Mouse (Mus musculus): ENCODE results near the gene Spata17.

DNA sequence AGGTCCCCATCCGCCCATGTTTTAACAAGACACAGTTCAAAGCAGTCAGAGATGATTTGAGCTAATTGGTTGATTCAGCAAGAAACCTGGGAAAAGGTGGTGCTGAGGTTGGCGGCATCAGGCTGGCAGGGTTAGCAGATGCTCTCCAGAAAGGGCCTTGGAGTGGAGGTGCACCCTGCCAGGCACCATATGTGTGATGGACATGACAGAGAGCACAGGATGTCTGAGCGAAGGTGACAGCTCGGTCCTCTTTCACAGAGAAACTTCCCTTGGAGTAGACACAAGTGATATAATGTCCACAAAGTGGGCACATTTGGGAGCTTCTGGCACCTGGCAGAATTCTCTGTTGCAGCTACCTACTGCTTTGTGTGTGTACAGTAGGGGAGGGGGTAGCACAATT is 203.7 kb downstream of the Spata17 start:
- no peak for TF ChIP-seq GATA1 (IDR thresholded peaks at IDR 0.05; ENCODE audit: low read length)
- TF ChIP-seq TAL1 (IDR thresholded peaks at IDR 0.05; ENCODE audit: low read length): no peak
